Mouse (Mus musculus) thymus, postnatal 36 days (tissue): Measurements from ENCODE around the gene Syce2.
"Not testable (repeated sequence)": the region's sequence is repeated elsewhere in the genome, so short reads cannot be mapped to it uniquely, and the experiment has no call there.

Source experiments
- DNase-seq, 2 experiments: peaks; one replicate each; pipeline ENCODE4 v3.0.0; 2022; ENCODE audit warnings: mixed read lengths in 2 of 2

Syce2 gene

GRCm38 (mm10) chr8:84871376-84872308 lies at the start of gene Syce2:
TSS of gene Syce2 (plus strand) at chr8:84872111.
- peak; percentile 84 to 86 for DNase-seq

GRCm38 (mm10) chr8:84822723-84823122 lies 49.2 kb upstream of the Syce2 start, which contains the start of gene Dand5:
TSS of gene Dand5 (minus strand) at chr8:84822823.
- no peak for DNase-seq

DNA sequence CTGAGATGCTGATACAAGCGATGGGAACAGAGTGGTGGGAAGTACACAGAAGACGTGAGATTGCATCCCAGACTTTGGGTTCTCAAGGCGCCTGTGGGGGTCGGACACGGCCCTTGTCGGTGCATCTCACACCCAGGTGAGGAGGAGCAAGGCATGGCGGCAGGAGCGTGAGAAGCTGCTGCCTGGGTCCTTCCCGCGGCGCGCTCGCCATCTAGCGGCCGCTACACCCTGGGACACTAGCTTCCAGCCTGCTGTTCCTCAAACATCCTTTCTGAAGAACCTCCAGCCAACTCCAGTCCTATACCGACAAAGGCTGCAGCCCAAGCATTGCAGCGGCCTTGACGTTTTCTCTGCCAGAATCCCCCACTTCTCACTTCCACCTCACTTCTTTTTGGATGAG lies 48.3 kb upstream of the Syce2 start:
- DNase-seq, result peak; percentile 62 to 75

DNA sequence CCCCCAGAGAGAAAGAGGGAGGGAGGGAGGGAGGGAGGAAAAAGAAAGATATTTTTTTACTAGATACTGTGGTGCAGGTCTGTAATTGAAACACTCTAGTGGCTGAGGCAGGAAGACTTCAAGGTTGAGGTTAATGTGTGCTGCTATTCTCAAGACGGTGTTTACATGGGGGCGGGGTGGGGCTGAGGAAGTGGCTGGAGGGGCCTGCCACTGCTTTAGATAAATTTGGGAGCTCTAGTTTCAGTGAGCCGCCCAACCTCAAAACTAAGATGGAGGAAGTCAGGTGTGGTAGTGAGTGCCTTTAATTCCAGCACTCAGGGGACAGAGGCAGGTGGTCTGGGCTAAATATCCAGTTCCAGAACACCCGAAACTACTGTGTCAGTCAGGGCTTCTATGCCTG lies 46.3 kb upstream of the Syce2 start:
- DNase-seq, result peak; percentile 51 to 63

GRCm38 (mm10) chr8:84826518-84826917 lies 45.4 kb upstream of the Syce2 start:
- not testable (repeated sequence) for DNase-seq

GRCm38 (mm10) chr8:84831490-84831889 lies 40.4 kb upstream of the Syce2 start, which contains the start of gene Gadd45gip1:
TSS of gene Gadd45gip1 (plus strand) at chr8:84831522.
- DNase-seq, result peak; percentile 32 to 37

DNA sequence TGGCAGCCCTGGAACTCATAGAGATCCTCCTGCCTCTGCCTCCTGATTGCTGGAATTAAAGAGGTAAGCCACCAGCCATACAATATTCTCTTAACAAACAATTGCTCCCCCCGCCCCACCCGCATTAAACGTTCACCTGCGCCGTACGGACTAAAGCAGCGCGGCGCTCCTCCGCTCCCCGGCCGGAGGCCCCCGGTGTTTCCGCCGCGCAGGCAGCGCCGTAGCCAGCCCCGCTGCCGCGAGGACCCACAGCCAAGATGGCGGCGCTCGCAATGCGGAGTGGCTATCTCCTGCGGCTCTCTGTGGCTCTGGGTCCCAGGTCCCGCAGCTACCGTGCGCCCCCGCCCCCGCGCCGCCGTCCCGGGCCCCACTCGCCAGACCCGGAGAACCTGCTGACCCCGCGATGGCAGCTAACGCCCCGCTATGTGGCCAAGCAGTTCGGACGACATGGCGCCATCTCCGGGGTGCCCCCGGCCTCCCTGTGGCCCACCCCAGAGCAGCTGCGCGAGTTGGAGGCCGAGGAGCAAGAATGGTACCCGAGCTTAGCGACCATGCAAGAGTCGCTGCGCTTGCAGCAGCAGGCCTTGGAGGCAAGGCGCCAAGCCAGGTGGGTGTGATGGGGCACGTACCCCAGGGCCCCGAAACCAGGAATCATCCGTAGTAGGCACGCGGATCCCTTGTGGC lies 39.7 kb upstream of the Syce2 start:
- peak; percentile 83 to 85 for DNase-seq

GRCm38 (mm10) chr8:84832759-84833742 lies 38.9 kb upstream of the Syce2 start:
- DNase-seq, result no peak

GRCm38 (mm10) chr8:84834002-84834865 lies 37.7 kb upstream of the Syce2 start:
- no peak for DNase-seq

- no peak for DNase-seq
Observed at GRCm38 (mm10) chr8:84834866-84835855, 36.8 kb upstream of the Syce2 start.

GRCm38 (mm10) chr8:84837149-84837911 lies 34.6 kb upstream of the Syce2 start:
- DNase-seq, result no peak

DNA sequence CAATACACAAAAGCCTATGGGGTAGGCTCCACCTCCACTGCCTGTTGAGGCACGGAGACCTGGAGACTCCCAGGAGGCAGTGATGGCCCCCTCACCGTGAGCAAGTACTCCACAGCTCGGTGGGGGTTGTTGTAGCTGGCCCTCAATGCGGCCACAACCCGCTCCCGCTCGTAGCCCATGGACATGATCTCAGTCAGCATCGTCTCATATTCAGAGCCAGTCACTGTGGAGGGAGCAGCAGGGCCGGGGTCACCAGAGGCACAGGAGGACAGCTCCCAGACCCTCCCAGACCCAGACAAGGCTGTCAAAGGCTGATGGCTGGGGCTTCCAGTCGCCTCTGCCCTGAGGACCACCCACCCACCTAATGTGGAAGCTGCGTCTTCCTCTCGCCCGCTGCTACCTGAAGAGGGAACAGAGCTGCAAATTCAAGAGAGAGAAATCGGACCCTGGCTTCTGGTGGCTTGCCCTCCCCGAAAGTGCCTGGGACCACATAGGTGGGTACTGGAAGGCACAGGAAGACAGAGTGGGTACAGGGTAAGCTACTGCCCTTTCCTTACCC lies 33.9 kb upstream of the Syce2 start:
- DNase-seq, result peak in 1 of 2 experiments; percentile 11

DNA sequence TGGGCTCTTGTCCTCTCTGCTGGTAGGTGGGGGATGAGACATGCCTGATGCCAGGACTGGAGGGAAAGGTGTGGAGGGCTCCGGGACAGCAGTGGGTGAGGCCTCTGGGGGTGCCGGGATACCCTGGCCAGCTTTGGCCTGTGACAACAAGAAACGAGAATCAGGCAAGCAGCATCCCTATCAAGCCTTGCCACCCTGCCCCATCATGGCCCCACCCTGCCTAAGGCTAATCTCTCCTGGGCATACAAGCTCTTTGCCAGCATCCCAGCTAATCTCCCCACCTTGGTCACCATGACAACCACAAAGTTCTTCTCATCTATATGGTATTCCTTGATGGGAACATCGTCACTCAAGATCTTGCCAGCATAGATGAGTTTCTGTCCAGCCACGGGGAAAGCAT lies 33.4 kb upstream of the Syce2 start:
- no peak for DNase-seq

DNA sequence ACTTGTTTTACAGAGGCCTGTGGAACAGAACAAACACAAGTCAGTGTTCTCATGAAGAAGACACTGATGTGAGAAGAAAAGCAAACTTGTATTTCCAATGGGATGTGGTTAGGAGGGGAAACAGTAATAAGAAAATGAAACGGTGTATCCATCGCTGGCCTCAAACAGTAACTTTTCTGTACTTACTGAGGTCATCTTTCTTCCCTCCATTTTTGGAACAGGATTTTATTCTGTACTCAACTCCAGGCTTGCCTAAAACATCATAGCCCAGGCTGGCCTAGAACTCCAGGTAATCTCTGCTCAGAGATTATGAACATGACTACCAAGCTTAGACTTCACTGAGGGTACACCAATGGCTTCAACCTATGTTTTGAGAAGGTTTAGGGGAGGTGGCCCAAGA lies 32.5 kb upstream of the Syce2 start:
- DNase-seq, result no peak

DNA sequence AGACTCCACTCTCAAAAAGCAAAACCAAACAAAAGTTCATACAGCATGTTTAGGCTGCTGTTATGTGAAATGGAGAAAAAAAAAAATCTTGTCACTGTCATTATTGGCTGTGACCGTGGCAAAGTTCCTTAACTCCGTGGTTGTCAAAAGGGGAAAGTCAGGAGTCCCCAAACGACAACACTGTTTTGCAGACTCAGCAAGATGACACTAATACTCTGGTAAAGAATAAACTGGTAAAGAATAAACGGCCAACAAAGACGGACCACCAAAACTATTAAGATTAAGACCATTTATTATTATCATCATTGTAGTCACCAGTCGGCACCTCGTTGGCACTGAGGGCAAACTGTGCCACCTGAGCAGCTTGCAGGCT lies 32.0 kb upstream of the Syce2 start:
- no peak for DNase-seq

GRCm38 (mm10) chr8:84840248-84840999 lies 31.5 kb upstream of the Syce2 start, which contains the start of gene Rad23a:
TSS of gene Rad23a (minus strand) at chr8:84840665.
- DNase-seq, result peak; percentile 85 to 91

GRCm38 (mm10) chr8:84841514-84841913 lies 30.4 kb upstream of the Syce2 start:
- DNase-seq, result no peak

- DNase-seq, result no peak
Observed at GRCm38 (mm10) chr8:84844397-84845070, 27.4 kb upstream of the Syce2 start.
